Mouse (Mus musculus): Measurements from ENCODE around the gene Ltbp2.
A peak's percentile ranks its signal among the peaks of the same experiment; 100 is the strongest.

Gene Ltbp2

DNA sequence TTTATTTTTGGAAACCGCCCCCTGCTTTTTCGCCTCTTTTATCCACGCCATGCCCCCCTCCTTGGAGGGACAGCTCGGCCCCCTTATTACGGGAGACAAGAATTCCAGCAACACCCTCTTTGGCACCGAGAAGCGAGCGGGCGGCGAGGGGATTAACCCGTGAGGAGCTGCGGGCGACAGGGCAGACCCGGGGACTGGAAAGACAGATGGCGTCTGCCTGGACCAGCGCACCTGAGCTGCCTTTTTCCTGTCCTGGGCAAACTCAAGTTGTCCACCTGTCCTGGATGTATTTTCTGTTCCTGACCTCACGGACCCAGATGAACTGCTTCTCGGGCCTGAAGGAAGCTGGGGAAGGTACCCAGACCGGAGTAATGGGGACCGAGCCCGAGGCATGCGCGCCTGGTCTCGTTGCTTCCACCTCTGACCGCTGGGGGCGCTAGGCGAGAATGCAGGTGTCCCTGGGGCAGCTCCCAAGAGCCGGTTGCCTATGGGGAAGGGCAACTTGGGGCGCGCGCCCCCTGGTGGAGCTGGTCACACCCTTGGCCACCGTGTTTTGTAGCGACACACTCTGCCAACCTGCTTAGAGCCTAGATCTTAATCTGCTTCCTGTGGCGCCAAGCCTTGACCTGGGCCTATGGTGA, at the start of gene Ltbp2:
TSS of gene Ltbp2 (minus strand) at position 52 of the 641 bp plus-strand sequence.
- DNase-seq (ENCODE audit: low spot score) = no peak

DNA sequence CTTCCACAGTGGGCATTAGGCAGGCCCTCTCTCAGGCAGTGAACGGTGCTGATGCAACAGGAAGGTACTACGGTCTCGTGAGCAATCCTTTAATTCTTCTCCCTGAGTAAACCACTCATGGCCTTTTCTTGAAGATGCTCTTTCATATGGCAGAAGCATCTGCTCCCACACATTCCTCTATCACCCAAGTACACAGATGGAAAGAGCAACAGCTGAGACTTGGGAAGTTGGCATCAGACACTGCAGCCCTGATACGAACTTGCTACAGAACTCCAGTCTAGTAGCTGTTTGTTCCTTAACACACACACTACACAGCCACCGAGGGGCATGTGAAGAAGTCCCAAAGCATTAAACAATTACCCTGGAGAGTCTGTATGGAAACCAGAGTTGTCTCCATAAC, 48.0 kb upstream of the Ltbp2 start:
- no peak for DNase-seq (ENCODE audit: low spot score)

DNA sequence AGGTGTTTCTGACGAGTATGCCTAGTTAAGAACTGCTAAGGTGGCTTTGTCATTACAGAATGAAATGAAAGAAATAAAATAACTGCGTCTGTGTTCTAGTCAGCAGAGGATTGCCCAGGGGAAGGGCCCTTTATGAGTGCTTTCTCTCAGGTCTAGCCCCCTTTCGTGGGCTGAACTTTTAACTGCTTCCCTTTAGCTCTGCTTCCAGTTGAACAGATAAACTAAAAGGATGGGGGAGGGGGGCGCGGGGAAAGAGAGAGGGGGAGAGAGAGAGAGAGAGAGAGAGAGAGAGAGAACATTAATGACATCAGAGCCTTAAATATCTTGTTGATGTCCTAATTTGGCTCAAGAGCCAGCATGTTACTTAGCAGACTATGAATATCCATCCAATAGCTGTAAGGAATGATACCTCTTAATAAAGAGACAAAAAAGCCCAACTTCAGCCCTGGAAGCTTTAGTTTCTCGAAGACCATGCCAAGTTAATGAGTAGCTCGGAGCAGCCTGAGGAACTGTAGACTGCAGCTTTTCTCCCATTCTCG, 45.6 kb upstream of the Ltbp2 start:
- no peak for DNase-seq (ENCODE audit: low spot score)

DNA sequence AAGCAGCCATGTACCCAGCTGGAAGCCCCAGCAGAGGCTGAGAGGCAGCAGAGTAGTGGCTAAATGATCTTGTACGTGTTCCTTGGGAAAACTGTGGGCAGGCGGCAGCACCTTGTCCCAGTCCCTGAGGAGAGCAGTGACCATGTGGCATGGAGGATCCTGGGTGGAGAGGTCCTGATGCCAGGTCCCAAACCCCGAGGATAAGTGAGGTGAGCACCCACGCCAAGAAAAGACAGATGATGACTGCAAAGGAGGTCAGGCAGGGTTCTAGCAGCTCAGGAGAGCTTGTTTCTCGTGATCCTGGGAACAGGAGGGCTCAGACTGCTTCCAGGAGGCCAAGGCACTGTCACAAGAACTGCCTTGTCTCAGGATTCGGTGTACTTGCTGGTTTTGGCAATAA, 42.5 kb upstream of the Ltbp2 start:
- DNase-seq (ENCODE audit: low spot score) = no peak

- DNase-seq (ENCODE audit: low spot score) = no peak
Observed at GRCm38 (mm10) chr12:84917799-84918198, 41.5 kb upstream of the Ltbp2 start.

- no peak for DNase-seq (ENCODE audit: low spot score)
Observed at GRCm38 (mm10) chr12:84914959-84915358, 38.6 kb upstream of the Ltbp2 start.

- DNase-seq (ENCODE audit: low spot score) = peak; percentile 18
Observed at GRCm38 (mm10) chr12:84912652-84913104, 36.3 kb upstream of the Ltbp2 start.

- no peak for DNase-seq (ENCODE audit: low spot score)
Observed at GRCm38 (mm10) chr12:84911640-84912039, 35.3 kb upstream of the Ltbp2 start.

DNA sequence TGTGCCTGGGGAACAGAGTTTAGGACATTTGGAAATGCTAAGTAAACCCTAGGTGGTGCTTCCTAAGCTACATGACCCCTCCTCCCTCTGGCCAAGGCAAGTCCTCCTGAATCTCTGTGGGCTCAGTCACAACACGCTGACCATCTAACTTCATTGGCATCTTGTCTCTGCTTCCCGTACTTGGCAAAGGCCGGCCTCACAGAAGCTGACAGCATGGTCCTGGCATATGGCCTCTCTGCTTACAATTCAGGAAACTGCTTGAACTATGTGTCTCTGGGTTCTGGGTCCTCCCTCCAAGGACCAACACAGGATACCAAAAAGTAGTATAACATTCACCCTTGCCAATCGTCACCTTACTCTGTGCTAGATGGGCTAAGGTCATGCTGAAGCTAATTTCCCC, 33.7 kb upstream of the Ltbp2 start:
- DNase-seq (ENCODE audit: low spot score) = no peak

GRCm38 (mm10) chr12:84907627-84908480, 31.5 kb upstream of the Ltbp2 start:
- DNase-seq (ENCODE audit: low spot score) = peak; percentile 30

DNA sequence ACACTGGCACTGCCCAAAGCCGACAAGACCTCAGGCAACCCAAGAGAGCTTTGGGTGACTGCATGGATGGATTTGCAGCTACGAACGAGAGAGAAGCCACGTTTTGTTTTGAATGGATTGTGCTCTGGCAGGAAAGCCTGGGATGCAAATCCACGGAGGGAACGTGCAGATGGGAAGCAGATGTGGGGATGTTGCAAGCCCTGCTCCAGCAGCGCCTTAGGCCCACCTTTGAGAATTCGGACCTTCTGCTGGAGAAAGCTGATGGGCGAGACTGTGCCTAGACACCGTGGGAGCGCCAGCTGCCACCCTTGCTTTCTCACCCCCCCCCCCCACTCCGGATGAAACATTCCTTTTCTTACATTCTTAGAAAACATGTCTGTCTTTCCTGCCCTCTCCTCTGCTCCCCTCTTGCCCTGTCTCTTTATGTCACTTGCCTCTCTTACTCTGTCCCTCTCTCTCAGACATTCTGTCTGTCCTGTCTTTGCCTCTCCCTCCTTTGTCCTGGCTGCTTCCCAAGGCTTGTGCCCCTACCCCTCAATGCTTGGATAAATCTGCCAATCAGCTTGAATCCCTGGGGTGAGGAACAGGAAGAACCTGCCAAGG, 30.8 kb upstream of the Ltbp2 start:
- no peak for DNase-seq (ENCODE audit: low spot score)

DNA sequence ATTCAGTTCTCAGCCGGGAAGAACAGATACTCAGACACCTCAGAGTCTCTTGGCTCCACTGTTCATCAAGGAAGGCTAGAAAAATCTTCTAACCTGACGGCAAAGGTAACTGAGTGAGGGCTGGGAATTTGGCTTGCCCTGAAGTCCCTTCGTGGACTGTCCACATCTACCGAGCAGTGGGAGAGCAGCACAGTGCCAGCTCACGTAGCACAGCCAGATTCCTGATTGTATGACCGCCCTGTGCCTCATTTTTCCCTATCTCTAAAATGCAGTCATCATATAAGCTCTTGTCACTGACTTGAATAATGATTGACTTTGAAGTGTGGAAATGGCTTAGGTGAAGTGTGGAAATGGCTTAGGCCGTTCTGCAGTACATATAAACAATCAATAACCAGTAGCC, 28.1 kb upstream of the Ltbp2 start:
- no peak for DNase-seq (ENCODE audit: low spot score)

DNA sequence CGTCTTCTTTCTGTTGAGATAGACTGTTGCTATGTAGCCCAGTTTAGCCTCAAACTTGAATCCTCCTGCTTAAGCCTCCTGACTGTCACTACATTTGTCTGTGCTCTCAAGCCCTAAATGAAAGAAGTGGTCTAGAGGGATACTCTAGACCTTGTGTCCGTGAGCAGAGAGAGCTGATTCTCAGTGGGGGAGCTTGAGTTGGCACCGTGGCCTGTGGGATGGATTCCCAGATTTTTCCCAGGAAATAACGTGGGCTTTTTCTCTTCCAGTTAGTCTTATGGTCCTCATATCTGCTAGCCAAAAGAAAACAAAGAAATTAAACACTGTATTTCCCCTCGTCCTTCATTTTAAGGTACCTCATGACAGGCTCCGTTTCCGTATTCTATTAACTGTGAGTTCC, 24.0 kb upstream of the Ltbp2 start:
- DNase-seq (ENCODE audit: low spot score) = no peak

- DNase-seq (ENCODE audit: low spot score) = no peak
Observed at GRCm38 (mm10) chr12:84897322-84897721, 21.0 kb upstream of the Ltbp2 start.

GRCm38 (mm10) chr12:84896235-84896634, 19.9 kb upstream of the Ltbp2 start:
- no peak for DNase-seq (ENCODE audit: low spot score)

GRCm38 (mm10) chr12:84893648-84894628, 17.6 kb upstream of the Ltbp2 start:
- DNase-seq (ENCODE audit: low spot score) = no peak

DNA sequence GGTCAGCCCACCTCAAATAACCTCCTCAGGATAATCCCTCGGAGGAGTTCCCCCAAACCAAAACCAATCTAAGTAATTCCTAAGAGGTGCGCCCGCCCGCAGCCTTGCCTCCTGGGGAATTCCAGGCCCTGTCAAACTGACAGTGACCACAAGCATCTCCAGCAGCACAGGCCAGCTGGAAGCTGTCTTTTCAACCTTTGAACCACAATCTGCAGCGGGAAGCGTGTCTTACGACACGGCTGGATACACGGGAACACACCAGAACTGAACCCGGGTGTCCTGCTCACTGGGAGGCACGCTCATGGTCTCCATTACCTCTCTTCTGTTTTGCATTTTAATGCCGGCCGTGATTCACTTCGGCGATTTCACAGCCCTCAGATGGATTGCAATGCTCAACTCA, 14.0 kb upstream of the Ltbp2 start:
- no peak for DNase-seq (ENCODE audit: low spot score)

- DNase-seq (ENCODE audit: low spot score) = peak; percentile 81
Observed at GRCm38 (mm10) chr12:84885107-84885876, 9.0 kb upstream of the Ltbp2 start.

GRCm38 (mm10) chr12:84884423-84885076, 8.2 kb upstream of the Ltbp2 start:
- peak; percentile 40 for DNase-seq (ENCODE audit: low spot score)

DNA sequence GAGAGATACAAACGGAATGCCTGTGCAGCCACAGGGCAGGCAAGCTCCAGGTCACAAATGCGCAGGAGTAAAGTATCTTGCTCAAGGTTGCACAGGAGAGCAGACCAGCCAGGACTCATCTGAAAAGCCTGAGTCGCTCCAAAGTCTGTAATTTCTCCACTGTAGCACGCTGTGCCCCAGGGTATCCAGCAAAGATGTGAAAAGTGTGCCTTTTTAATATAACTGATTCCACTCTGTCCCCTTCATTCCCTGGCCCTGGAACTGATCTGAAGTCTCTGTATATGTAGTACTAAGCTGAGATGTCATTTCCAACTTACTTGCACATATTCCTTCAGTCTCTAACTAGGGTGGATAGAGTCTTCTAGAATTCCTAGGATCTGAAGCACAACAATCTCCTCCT, 6.5 kb upstream of the Ltbp2 start:
- DNase-seq (ENCODE audit: low spot score) = peak; percentile 47

Data from MN1 (cell line).